Comparison of ENCODE assay signal across 17 mouse cellular contexts in genomic region chr14:54428421-54428820, GRCm38 (mm10). TPM values are rescaled to one million over a fixed set of nuclear protein-coding genes. Genes with fewer than 3 reads are reported as not detected.
A peak's percentile ranks its signal among the peaks of the same experiment; 100 is the strongest.
DNase-seq lines count a peak whose midpoint lies in the region; ATAC-seq and TF ChIP-seq lines count a peak whose summit lies in the region.
"Had no signal": no experiment of that assay in that cellular context is flagged by ENCODE, and none has a peak within 500 bp of the region (broad histone marks: within the 10 kb centered on the region; RNA-seq: fewer than 3 reads in every experiment).

No protein-coding gene starts in this region.

- intact Hi-C loops in heart, postnatal 10 days (cut with DNase I), result no loop called here

- H3K4me3 ChIP-seq in heart, embryonic 13.5 days, result no peak overlapping the region
- no peak overlapping the region for H3K4me3 ChIP-seq in lung, embryonic 14.5 days (ENCODE audit: low read depth, low read length)
- peak overlapping the region in 1 of 2 experiments; percentile 92; a peak in 1 of 4 replicates for H3K4me3 ChIP-seq in MEL (ENCODE audit: control insufficient read depth in 1 of 2, insufficient read depth in 1 of 2, low read depth in 2 of 2, low read length in 2 of 2)

- peaks cover 20% of the 10 kb centered on the region for H3K36me3 ChIP-seq in heart, embryonic 13.5 days
- peaks cover 5% of the 10 kb centered on the region; the same call in 1 of the 2 replicates for H3K36me3 ChIP-seq in lung, embryonic 14.5 days (ENCODE audit: insufficient read depth)
- H3K36me3 ChIP-seq in MEL (ENCODE audit: control insufficient read depth in 1 of 2, insufficient read depth in 2 of 2, low read length in 2 of 2), result peaks cover 0 to 43% of the 10 kb centered on the region in 2 experiments; a peak in 2 of 4 replicates

- no peak for TF ChIP-seq EP300 in MEL (IDR thresholded peaks at IDR 0.05; ENCODE audit: low read depth in 1 of 2, low read length in 2 of 2)

- H3K27ac ChIP-seq in heart, embryonic 13.5 days (replicated peaks), result peak overlapping the region; percentile 97
- no peak overlapping the region for H3K27ac ChIP-seq in lung, embryonic 14.5 days (ENCODE audit: low read depth)
- H3K27ac ChIP-seq in MEL (ENCODE audit: control insufficient read depth, low read depth, low read length), result peak overlapping the region; percentile 100
- H3K27ac ChIP-seq: hindbrain, postnatal 0 days had no signal

- no peaks in the 10 kb centered on the region for H3K9me3 ChIP-seq in heart, embryonic 13.5 days
- no peaks in the 10 kb centered on the region for H3K9me3 ChIP-seq in lung, embryonic 14.5 days (ENCODE audit: low read depth, low read length)
- no peaks in the 10 kb centered on the region for H3K9me3 ChIP-seq in MEL (replicated peaks; ENCODE audit: insufficient read depth, low read length)
- H3K9me3 ChIP-seq: embryonic facial prominence, embryonic 12.5 days; forebrain, embryonic 15.5 days; hindbrain, embryonic 13.5 days had no signal

- H3K27me3 ChIP-seq in heart, embryonic 13.5 days (replicated peaks), result no peaks in the 10 kb centered on the region
- no peaks in the 10 kb centered on the region for H3K27me3 ChIP-seq in lung, embryonic 14.5 days (ENCODE audit: insufficient read depth, low read length)
- no peaks in the 10 kb centered on the region for H3K27me3 ChIP-seq in MEL (ENCODE audit: control insufficient read depth in 1 of 2, insufficient read depth in 2 of 2, low read length in 2 of 2)
- H3K27me3 ChIP-seq: embryonic facial prominence, embryonic 12.5 days; forebrain, embryonic 15.5 days had no signal

- peak in 1 of 2 experiments; percentile 36; a peak in 1 of 4 replicates for TF ChIP-seq POLR2A in MEL (IDR thresholded peaks at IDR 0.05; ENCODE audit: control insufficient read depth in 1 of 2, insufficient read depth in 1 of 2, low read depth in 1 of 2, low read length in 2 of 2, poor library complexity in 1 of 2)

- 90% methylated on average over 5 of the region's 5 CpGs for WGBS in heart, embryonic 13.5 days
- 65% methylated on average over 5 of the region's 5 CpGs for WGBS in lung, embryonic 14.5 days

- peak overlapping the region; percentile 73; the same call in 1 of the 2 replicates for H3K4me2 ChIP-seq in heart, embryonic 13.5 days
- H3K4me2 ChIP-seq in lung, embryonic 14.5 days, result peak overlapping the region; percentile 64; the same call in 1 of the 2 replicates
- H3K4me2 ChIP-seq: embryonic facial prominence, embryonic 12.5 days; forebrain, embryonic 15.5 days had no signal

- H3K9ac ChIP-seq in heart, embryonic 13.5 days, result no peak overlapping the region
- no peak overlapping the region for H3K9ac ChIP-seq in lung, embryonic 14.5 days
- peak overlapping the region; percentile 94 for H3K9ac ChIP-seq in MEL (ENCODE audit: control insufficient read depth, low read depth, low read length, poor library complexity, severe bottlenecking)
- H3K9ac ChIP-seq: embryonic facial prominence, embryonic 12.5 days; forebrain, embryonic 15.5 days had no signal

- TF ChIP-seq RAD21 in MEL (IDR thresholded peaks at IDR 0.05; ENCODE audit: low read depth, low read length), result no peak

- peaks cover 41% of the 10 kb centered on the region for H3K79me2 ChIP-seq in MEL (ENCODE audit: control insufficient read depth, insufficient read depth, low read length, poor library complexity)

- TF ChIP-seq CTCF in lung, embryonic 14.5 days (IDR thresholded peaks at IDR 0.05; ENCODE audit: low read depth), result no peak
- no peak for TF ChIP-seq CTCF in MEL (IDR thresholded peaks at IDR 0.05 in 2 of 3, conservative IDR thresholded peaks at IDR 0.05 in 1 of 3; ENCODE audit: control insufficient read depth in 1 of 3, insufficient read depth in 1 of 3, low read depth in 2 of 3, low read length in 3 of 3, poor library complexity in 1 of 3, severe bottlenecking in 1 of 3)

- peaks cover 53% of the 10 kb centered on the region for H3K4me1 ChIP-seq in heart, embryonic 13.5 days
- H3K4me1 ChIP-seq in lung, embryonic 14.5 days (ENCODE audit: insufficient read depth), result peaks cover 18% of the 10 kb centered on the region
- peaks cover 2 to 38% of the 10 kb centered on the region in 2 experiments; a peak in 3 of 4 replicates for H3K4me1 ChIP-seq in MEL (ENCODE audit: control insufficient read depth in 1 of 2, insufficient read depth in 2 of 2, low read length in 2 of 2)

- ATAC-seq in heart, embryonic 13.5 days (ENCODE audit: extremely low read depth, insufficient number of reproducible peaks, low FRiP score, low TSS enrichment), result no peak
- ATAC-seq in lung, embryonic 14.5 days (ENCODE audit: insufficient read depth), result no peak
- ATAC-seq: forebrain, embryonic 15.5 days; hindbrain, postnatal 0 days had no signal

- DNase-seq in heart, postnatal 10 days, result no peak
- peak; percentile 70 for DNase-seq in lung, embryonic 14.5 days
- no peak for DNase-seq in lung, postnatal 36 days
- DNase-seq in MEL (ENCODE audit: low read depth, low spot score), result peak; percentile 51
- DNase-seq in cerebellum, postnatal 25 days, result no peak
- DNase-seq: adrenal gland, postnatal 10 days; cerebellum, adult 11 months; cerebellum, adult 8-10 months; cerebellum, postnatal 14 days; gastrocnemius, postnatal 36 days; heart, adult 18-20 months had no signal

TF ChIP-seq in MEL, 35 proteins besides CTCF, POLR2A, EP300 and RAD21:
- TF ChIP-seq JUND (IDR thresholded peaks at IDR 0.05; ENCODE audit: low read depth, low read length) (no peak), MYB (IDR thresholded peaks at IDR 0.05; ENCODE audit: low read depth, low read length) (no peak), TBP (IDR thresholded peaks at IDR 0.05; ENCODE audit: low read depth, low read length) (no peak), TAL1 (IDR thresholded peaks at IDR 0.05; ENCODE audit: low read length) (no peak), MAFK (IDR thresholded peaks at IDR 0.05; ENCODE audit: borderline replicate concordance, low read depth, low read length) (no peak), ZNF384 (IDR thresholded peaks at IDR 0.05; ENCODE audit: low read depth, low read length) (no peak), ZMIZ1 (IDR thresholded peaks at IDR 0.05; ENCODE audit: low read depth, low read length) (no peak)

RNA-seq across cellular contexts. Expression of gene Mrpl52, which starts 1.7 kb away (rescaled TPM):
- 226 and 256 TPM in 2 replicates for polyA plus RNA-seq in heart, embryonic 13.5 days (2015; fragmentation: Nextera tagmentation; extraction: Ambion mirVana)
- total RNA-seq in heart, postnatal 10 days (2021), result 100 to 1,000 TPM; 143 to 155 TPM
- polyA plus RNA-seq in lung, embryonic 14.5 days (2014; fragmentation: Nextera tagmentation; extraction: Ambion mirVana), result 274 and 280 TPM in 2 replicates
- total RNA-seq in MEL (2012; rRNA removed), result 473 and 532 TPM in 2 replicates
- 100 to 1,000 TPM in 1 of 2 experiments, not detected in 1; 469 TPM for polyA plus RNA-seq in MEL (2012; ENCODE audit: insufficient read depth in 1 of 2, insufficient read length in 2 of 2, low read depth in 1 of 2, low replicate concordance in 2 of 2, missing spikeins in 1 of 2)

RNA-seq across cellular contexts. Expression of gene Mmp14, which starts 3.0 kb away (rescaled TPM):
- 97.4 and 98.7 TPM in 2 replicates for polyA plus RNA-seq in heart, embryonic 13.5 days (2015; fragmentation: Nextera tagmentation; extraction: Ambion mirVana)
- 100 to 1,000 TPM; 106 to 116 TPM for total RNA-seq in heart, postnatal 10 days (2021)
- polyA plus RNA-seq in lung, embryonic 14.5 days (2014; fragmentation: Nextera tagmentation; extraction: Ambion mirVana), result 182 and 187 TPM in 2 replicates
- 19.4 and 20.1 TPM in 2 replicates for total RNA-seq in MEL (2012; rRNA removed)
- polyA plus RNA-seq in MEL (2012; ENCODE audit: insufficient read depth in 1 of 2, insufficient read length in 2 of 2, low read depth in 1 of 2, low replicate concordance in 2 of 2, missing spikeins in 1 of 2), result 10 to 100 TPM in 1 of 2 experiments, not detected in 1; 29.9 TPM

RNA-seq across cellular contexts. Expression of gene Slc7a7, which starts 10.8 kb away (rescaled TPM):
- 9.6 and 10.8 TPM in 2 replicates for polyA plus RNA-seq in heart, embryonic 13.5 days (2015; fragmentation: Nextera tagmentation; extraction: Ambion mirVana)
- 1 to 10 TPM; 6.6 to 8.1 TPM for total RNA-seq in heart, postnatal 10 days (2021)
- polyA plus RNA-seq in lung, embryonic 14.5 days (2014; fragmentation: Nextera tagmentation; extraction: Ambion mirVana), result 7.4 and 7.6 TPM in 2 replicates
- total RNA-seq in MEL (2012; rRNA removed), result 20.1 and 42.4 TPM in 2 replicates
- polyA plus RNA-seq in MEL (2012; ENCODE audit: insufficient read depth in 1 of 2, insufficient read length in 2 of 2, low read depth in 1 of 2, low replicate concordance in 2 of 2, missing spikeins in 1 of 2), result 10 to 100 TPM in 1 of 2 experiments, not detected in 1; 65.6 TPM

RNA-seq across cellular contexts. Expression of gene Lrp10, which starts 35.5 kb away (rescaled TPM):
- 42.1 and 42.2 TPM in 2 replicates for polyA plus RNA-seq in heart, embryonic 13.5 days (2015; fragmentation: Nextera tagmentation; extraction: Ambion mirVana)
- total RNA-seq in heart, postnatal 10 days (2021), result 10 to 100 TPM; 87.9 to 91.3 TPM
- 46.1 and 46.2 TPM in 2 replicates for polyA plus RNA-seq in lung, embryonic 14.5 days (2014; fragmentation: Nextera tagmentation; extraction: Ambion mirVana)
- total RNA-seq in MEL (2012; rRNA removed), result 53.6 and 55.4 TPM in 2 replicates
- polyA plus RNA-seq in MEL (2012; ENCODE audit: insufficient read depth in 1 of 2, insufficient read length in 2 of 2, low read depth in 1 of 2, low replicate concordance in 2 of 2, missing spikeins in 1 of 2), result 100 to 1,000 TPM in 1 of 2 experiments, not detected in 1; 110 TPM

RNA-seq across cellular contexts. Expression of gene Rem2, which starts 47.5 kb away (rescaled TPM):
- polyA plus RNA-seq in heart, embryonic 13.5 days (2015; fragmentation: Nextera tagmentation; extraction: Ambion mirVana), result 1.6 and 2.0 TPM in 2 replicates
- not detected for total RNA-seq in heart, postnatal 10 days (2021)
- polyA plus RNA-seq in lung, embryonic 14.5 days (2014; fragmentation: Nextera tagmentation; extraction: Ambion mirVana), result 8.1 and 8.3 TPM in 2 replicates
- 28.6 and 38.8 TPM in 2 replicates for total RNA-seq in MEL (2012; rRNA removed)
- polyA plus RNA-seq in MEL (2012; ENCODE audit: insufficient read depth in 1 of 2, insufficient read length in 2 of 2, low read depth in 1 of 2, low replicate concordance in 2 of 2, missing spikeins in 1 of 2), result 1 to 10 TPM in 1 of 2 experiments, not detected in 1; 4.8 TPM
- total RNA-seq: gastrocnemius, adult 8-10 months; gastrocnemius, postnatal 36 days; heart, adult 18-20 months had no signal

Comparison
In these comparisons a context has a peak if more than half of its experiments do, and no peak if none do; other contexts are left out.
1. DNase-seq: peak in lung, embryonic 14.5 days (single experiment) and MEL (single experiment); none in heart, postnatal 10 days (0 of 2), lung, postnatal 36 days (single experiment) and cerebellum, postnatal 25 days (0 of 2).